Mouse (Mus musculus) kidney, postnatal 36 days (tissue): ENCODE data around the gene Sncb.

Source experiments
- DNase-seq, 2 experiments: peaks; one replicate each; pipeline ENCODE4 v3.0.0; 2021 to 2022; ENCODE audit warnings: mixed read lengths in 2 of 2

Sncb gene

DNA sequence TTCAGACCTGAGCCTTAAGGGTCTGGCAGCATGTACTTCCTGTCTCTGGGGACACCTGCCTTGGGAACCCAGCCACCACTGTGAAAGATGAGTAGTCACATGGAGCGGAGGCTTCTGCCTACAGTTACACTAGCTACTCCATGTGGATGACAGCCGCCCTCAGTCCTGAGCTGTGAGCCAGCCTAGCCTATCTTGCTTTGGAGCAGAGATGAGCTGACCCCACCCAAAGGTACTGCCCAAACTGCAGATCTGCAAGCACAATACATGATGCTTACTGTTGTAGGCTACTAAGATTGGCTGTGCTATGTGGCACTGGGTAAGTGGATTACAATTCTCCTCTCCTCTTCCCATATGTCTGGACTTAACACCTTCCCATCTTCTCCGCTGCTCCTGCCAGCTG lies 14.7 kb upstream of the Sncb start:
- no peak for DNase-seq

GRCm38 (mm10) chr13:54780592-54780991 lies 14.2 kb upstream of the Sncb start:
- peak in 1 of 2 experiments; percentile 43 for DNase-seq

GRCm38 (mm10) chr13:54767012-54767411 lies 617 bp upstream of the Sncb start:
- no peak for DNase-seq

DNA sequence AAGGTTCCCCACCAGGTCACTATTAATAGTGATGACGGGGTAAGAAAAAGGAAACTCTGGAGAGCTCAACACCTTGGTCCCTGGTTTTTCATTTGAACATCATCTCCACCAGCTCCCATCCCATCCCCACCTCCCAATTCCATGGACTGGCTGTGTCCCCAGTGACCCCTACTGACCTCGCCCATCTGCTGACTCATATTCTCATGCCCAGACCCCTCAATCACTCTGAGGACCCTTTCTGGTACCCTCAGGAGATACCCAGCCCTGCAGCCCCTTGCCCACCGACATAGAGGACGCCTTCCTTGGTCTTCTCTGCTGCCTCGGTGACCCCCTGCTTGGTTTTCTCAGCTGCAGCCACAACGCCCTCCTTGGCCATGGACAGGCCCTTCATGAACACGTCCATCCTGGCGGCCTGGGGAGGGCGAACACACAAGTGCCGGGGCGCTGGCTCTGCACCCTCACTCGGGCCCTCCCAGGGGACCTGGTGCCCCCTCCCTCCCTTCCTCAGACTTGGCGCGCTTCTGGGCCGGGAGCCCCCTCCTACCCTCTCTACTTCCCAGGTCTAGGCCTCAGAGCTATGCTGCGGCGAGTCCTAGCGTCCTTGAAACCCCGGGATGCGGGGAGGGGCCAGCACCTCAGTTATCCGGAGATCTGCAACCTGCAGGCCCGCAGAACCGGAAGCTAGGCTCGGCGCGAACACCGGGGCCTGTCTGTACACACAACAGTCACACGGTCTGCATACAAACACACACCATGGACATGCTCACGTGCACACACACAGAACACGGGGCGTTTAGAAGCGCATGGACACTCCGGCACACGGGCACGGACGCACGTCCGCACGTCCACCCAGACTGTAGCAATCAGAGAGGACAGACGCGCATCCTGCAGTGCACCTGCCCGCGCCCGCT lies 859 bp downstream of the Sncb start:
- no peak for DNase-seq

GRCm38 (mm10) chr13:54760906-54761305 lies 5.5 kb downstream of the Sncb start:
- no peak for DNase-seq

DNA sequence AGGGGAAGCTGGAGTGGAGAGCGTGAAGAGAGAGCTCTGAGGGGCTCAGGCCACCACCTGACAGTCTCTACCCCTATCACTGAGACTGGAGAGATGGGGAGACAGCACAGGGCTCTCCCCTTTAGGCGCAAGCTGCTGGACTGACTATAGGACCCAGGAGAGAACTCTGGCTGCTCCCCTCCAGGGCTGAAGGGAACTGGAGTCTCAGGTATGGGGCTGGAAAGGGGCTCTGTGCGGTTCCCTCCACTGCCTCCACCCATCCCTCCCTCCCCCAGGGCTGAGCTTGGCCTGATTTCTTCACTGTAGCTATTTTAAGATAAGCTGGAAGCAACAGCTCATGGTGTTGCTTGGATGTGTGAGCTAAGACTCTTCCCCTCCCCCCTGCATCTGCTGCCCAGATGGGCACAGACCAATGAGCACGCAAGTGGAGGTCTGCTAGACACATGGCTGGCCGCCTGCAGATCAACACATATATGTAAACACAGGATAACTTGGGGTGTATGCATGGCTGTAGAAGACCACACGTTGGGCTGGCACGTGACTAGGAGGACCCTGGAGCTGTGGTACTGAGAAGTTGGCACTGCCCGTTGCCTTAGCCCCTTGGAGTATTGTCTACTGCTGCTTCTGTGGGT lies 6.1 kb downstream of the Sncb start:
- no peak for DNase-seq

- DNase-seq = no peak
These were observed 6.9 kb downstream of the Sncb start for GRCm38 (mm10) chr13:54759496-54759895.

DNA sequence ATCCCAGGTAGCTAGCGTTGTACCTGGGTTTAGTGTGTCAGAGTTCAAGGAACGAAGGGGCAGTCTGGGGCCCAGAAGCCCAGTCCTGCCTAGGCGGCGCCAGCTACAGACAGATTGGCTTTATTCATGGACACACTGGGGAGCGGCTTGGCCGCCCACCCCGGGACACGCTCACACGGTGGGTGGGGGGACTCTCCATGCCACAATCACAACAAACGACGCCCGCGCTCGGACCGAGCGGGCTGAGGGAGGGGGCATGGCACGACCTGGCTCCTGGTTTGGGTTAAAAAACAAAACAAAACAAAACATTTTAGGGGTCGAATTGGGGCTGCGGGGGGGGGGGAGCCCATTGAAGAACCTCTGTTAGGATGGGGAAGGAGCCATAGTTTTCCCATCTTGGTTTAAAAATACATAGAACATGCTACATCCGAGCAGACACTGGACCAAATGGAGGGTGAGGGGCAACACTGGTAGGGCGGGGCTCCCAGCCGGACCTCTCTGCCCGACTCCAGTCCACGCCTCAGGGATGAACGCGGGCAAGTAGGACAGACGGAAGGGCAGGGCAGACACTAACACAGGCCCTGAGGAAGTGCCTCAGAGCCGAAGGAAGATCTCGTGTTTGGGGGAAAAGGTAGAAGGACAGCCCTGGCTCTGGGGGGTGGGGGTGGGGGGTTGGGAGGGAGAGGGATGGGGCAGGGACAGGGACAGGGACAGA lies 7.5 kb downstream of the Sncb start:
- no peak for DNase-seq

GRCm38 (mm10) chr13:54758045-54758755 lies 8.2 kb downstream of the Sncb start:
- peak; percentile 70 to 87 for DNase-seq

- DNase-seq = no peak
These were observed 9.1 kb downstream of the Sncb start for GRCm38 (mm10) chr13:54757093-54757830.

DNA sequence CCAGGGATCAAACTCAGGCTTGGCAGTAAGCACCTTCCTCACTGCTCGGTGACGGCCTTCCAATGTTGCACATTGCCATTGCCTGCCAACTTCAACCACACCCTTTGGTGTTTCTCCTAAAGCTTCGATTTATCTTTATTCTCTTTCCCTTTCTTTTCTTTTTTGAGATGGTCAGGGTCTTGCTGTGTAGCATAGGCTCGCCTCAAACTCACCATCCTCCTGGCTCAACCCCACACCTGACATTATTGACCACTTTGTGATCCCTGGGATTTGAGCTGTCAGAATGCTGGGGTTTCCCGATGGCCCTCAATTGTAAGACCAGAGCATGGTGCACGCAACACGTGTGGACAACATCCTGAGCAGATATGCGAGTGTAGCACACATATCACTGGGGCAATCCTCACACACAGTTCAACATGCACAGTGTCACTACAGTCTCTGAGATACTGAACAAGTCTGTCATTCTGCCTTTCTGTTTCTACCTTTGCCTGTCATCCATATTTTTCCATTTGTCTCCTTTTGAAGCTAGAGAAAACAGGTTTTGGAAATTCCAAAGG lies 10.2 kb downstream of the Sncb start:
- no peak for DNase-seq

- no peak for DNase-seq
These were observed 11.1 kb downstream of the Sncb start for GRCm38 (mm10) chr13:54755201-54755830.

DNA sequence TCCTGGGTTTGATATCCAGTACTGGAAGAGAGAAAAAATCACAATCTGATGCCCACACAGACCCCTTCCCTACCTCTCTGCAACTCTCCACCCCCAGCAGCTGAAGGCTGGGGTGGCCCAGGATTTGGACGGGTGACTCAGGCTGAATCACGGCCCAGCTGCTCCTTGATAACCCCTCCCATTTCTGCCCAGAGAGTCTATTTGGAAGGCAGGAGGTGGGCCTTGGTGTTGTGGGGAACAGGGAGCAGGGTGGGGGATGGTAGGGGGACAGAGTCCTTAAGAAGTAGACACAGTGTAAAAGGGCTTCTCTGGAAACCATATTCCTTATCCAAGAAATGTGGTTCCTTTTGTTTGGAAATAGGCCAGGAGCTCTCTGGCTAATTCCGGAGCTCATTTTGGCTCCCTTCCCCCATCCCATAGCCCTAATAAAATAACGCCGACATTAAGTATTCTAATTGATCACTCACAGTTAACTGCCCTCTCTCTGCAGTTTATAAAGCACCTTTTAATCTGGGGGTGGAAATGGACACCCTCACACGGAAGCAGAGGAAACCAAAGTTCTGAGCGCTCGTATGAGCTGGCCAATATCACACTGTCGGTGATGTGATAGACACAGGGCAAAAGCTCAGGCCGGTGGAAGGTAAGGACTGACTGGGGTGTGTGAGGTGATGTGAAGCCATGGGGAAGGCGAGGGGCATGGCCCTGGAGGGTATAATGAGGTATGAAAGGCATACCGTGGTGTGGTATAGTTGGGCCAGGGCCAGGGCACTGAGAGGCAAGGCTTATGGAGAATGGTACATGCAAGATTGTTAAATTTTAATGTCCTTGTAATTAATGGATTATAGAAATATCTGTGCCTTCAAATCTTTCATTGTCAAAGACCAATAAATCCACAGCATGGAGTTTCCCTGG lies 12.0 kb downstream of the Sncb start:
- no peak for DNase-seq

GRCm38 (mm10) chr13:54753733-54754132 lies 12.7 kb downstream of the Sncb start:
- no peak for DNase-seq

DNA sequence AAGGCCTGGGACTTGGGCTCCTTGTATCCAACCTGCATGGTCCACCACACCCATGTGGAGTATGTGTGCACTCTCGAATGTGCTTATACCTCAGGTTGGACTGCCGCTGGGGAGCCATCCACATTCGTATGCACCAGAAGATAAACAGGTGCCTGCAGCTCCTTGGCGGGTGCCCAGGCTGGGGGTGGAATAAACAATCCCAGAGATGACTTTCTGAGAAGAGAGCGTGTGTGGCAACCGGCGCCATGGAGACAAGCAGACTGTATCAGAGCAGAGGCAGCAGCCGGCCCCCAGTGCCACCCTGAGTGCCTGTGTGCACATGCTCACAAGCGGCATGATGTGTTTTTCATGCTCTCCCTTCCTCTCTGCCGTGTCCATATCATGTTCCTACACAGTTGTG lies 13.7 kb downstream of the Sncb start:
- no peak for DNase-seq

DNA sequence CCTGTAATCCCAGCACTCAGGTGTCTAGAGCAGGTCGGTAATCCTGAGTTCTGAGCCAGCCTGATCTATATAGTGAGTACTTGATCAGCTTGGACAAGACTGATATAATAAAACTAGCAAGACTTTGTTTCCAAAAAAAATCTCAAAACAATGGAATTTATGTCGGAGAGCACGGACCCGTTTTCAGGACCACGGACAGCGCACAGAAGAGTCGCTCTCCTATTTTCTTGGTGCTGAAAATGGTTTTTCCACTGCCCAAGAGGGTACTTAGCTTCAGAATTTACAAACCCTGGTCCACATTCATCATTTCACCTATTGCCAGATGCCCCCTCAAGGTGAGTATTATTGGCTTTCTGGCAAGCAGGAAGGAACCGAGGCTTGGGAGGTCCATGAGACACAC lies 15.7 kb downstream of the Sncb start:
- peak in 1 of 2 experiments; percentile 65 for DNase-seq

GRCm38 (mm10) chr13:54749864-54750411 lies 16.5 kb downstream of the Sncb start, which contains the start of gene Gprin1:
TSS of gene Gprin1 (minus strand) at chr13:54749874.
- DNase-seq = no peak

GRCm38 (mm10) chr13:54749061-54749863 lies 17.1 kb downstream of the Sncb start:
- DNase-seq = peak in 1 of 2 experiments; percentile 63

- DNase-seq = no peak
These were observed 17.7 kb downstream of the Sncb start for GRCm38 (mm10) chr13:54748721-54749060.
